Mouse (Mus musculus): ENCODE results near the gene Pcid2.

GRCm38 (mm10) chr8:13111917-13112316 is 6.7 kb upstream of the Pcid2 start:
- TF ChIP-seq CTCF (IDR thresholded peaks at IDR 0.05; ENCODE audit: borderline replicate concordance, insufficient read depth, low read depth, low read length), result no peak
- no peak for TF ChIP-seq POLR2A (IDR thresholded peaks at IDR 0.05; ENCODE audit: borderline replicate concordance, insufficient read depth, low read length)
